Mouse (Mus musculus) adipose tissue, adult 10 weeks (tissue): ENCODE measurements around the gene Hoxd1. TPM values are rescaled to one million over a fixed set of nuclear protein-coding genes. Genes with fewer than 3 reads are reported as not detected.

Experiments
- polyA plus RNA-seq: library from polyadenylated mRNA; stranded (reverse); fragments of 350-450 nt; fragmentation: Illumina TruSeq; extraction: RNeasy Lipid Tissue Mini Kit (QIAGEN cat#74804); gene quantifications from one replicate; pipeline ENCODE4 v1.2.3, GENCODE M21; 2014; ENCODE audit warnings: low read depth, low replicate concordance

Hoxd1 gene
- polyA plus RNA-seq = 0.32 TPM

DNA sequence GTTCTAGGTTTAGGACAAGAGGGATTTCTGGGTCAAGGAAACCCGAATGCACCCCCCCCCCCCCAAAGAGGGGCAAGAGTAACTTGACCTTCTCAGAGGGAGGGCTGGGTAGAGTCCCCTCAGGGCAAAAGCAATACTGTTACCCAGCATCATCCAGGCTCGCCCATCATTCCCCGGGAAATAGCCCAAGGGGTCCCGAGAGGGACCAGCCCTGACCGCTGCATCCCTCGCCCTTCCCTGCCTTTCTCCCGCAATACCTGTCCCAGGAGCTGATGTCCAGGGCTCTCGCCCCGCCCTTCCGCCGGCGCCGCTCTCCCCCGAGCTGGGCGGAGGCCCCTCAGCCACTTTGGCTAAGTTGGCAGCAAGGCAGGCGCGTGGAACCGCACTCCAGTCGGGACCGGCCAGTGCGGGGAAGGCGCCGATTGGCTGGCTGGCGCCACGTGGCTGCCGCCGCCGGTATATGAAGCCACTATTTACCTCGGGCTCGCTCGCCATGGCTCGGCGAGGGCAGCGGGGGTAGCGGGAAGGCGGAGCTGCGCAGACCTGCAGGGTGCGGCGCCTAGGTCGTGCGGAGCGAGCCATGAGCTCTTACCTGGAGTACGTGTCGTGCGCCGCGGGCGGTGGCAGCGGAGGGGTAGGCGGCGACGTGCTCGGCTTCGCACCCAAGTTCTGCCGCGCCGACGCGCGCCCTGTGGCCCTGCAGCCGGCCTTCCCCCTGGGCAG is at the start of gene Hoxd1:
TSS of gene Hoxd1 (plus strand) at position 459 of the 723 bp plus-strand sequence.

GRCm38 (mm10) chr2:74726551-74726950 is 36.2 kb upstream of the Hoxd1 start, which contains the start of gene Gm28230:
Gene Gm28230, plus strand, starts transcription at chr2:74726728.

Other genes with a start within 250 kb of the Hoxd1 start
- 14.4 TPM for gene Lnpk, start 183.5 kb upstream of the Hoxd1 start, polyA plus RNA-seq
- gene Evx2, start 103.4 kb upstream of the Hoxd1 start, polyA plus RNA-seq = not detected
- gene Hoxd13, start 94.7 kb upstream of the Hoxd1 start, polyA plus RNA-seq = not detected
- not detected for gene Hoxd12, start 88.0 kb upstream of the Hoxd1 start, polyA plus RNA-seq
- gene Hoxd11, start 83.4 kb upstream of the Hoxd1 start, polyA plus RNA-seq = not detected
- 1.1 TPM for gene Hoxd10, start 71.1 kb upstream of the Hoxd1 start, polyA plus RNA-seq
- 31.1 TPM for gene Hoxd9, start 65.3 kb upstream of the Hoxd1 start, polyA plus RNA-seq
- 99.7 TPM for gene Hoxd8, start 58.4 kb upstream of the Hoxd1 start, polyA plus RNA-seq
- gene Hoxd3, start 51.1 kb upstream of the Hoxd1 start, polyA plus RNA-seq = 25.9 TPM
- 111 TPM for gene Hoxd4, start 51.1 kb upstream of the Hoxd1 start, polyA plus RNA-seq
- 23.8 TPM for gene Gm28230, start 36.3 kb upstream of the Hoxd1 start, polyA plus RNA-seq
- gene Mtx2, start 62.8 kb downstream of the Hoxd1 start, polyA plus RNA-seq = 48.5 TPM